Mouse (Mus musculus): ENCODE measurements around the gene Vhl.

DNA sequence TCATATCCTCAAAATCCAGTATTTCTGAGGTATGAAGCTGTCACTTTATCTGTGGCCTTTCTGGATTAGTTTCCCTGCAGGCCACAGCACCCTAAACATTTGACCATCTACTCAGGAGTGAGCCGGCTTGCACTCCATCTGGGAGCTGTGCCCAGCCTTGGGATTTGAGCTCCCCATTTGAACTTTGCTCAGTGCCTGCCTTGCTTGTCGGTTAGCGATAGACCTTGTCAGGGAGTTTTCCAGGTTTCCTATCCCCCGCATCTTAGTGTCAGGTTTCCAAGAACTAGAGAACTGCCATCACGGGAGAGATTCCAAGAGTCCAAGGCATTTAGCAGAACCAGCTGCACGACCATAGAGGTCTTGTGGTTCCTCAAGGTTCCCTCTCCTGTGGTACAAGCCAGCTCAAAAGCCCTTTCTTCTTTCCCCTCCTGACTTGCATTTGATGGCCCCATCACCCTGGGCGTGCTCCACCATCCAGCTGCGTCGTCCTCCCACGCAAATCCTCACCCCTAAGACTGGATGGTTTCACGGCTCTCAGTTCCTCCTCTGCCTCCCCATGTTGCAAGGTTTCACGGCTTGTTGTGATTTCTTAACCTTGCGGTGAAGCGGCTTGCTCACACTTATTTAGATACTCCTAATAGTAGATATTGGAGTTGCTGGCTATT is 53.4 kb downstream of the Vhl start:
- no peak for TF ChIP-seq CTCF (IDR thresholded peaks at IDR 0.05; ENCODE audit: low read depth, low read length)
- no peak for TF ChIP-seq POLR2AphosphoS5 (IDR thresholded peaks at IDR 0.05; ENCODE audit: insufficient replicate concordance, low read depth, low read length)
- TF ChIP-seq TAL1 (conservative IDR thresholded peaks at IDR 0.05; ENCODE audit: low read depth, low read length), result no peak

All from G1E (cell line).